Mouse (Mus musculus): Measurements from ENCODE around the gene Pus10.

Pus10 gene

DNA sequence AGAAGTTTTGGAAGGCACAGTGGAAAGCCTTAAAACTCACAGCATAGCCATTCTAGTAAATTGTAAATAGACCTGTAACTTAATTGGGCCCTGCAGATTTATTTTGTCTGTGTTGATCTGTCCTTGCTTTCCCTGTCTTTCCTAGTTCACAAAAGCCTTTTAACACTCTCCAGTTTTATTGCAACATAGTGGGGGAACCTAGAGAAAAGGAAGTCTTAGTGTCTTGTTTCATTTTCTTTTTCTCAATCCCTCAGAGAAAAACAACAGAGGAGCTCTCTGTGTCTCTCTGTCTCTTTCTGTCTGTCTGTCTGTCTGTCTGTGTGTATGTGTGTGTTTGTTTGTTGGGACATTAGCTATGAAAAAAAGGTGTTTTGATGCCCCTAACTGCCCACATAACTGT is 30.4 kb downstream of the Pus10 start:
- DNase-seq (ENCODE audit: low spot score), result no peak

DNA sequence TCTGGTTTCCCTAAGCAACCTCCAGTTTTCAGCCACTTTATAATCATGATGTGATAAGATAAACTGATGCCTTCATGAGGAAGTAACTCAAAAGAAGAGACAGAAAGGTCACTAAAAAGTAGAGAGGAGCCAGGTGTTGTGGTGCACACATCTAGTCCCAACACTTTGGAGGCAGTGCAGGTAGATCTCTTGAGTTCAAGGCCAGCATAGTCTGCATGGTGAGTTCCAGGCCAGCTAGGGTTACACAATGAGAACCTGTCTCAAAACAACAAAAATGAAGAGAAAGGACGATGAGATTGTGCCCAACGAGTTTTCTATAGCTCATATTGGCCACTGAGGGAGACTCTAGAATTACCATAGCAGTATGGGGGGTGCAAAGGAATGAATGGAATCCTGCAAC is 33.1 kb downstream of the Pus10 start:
- no peak for DNase-seq (ENCODE audit: low spot score)

DNA sequence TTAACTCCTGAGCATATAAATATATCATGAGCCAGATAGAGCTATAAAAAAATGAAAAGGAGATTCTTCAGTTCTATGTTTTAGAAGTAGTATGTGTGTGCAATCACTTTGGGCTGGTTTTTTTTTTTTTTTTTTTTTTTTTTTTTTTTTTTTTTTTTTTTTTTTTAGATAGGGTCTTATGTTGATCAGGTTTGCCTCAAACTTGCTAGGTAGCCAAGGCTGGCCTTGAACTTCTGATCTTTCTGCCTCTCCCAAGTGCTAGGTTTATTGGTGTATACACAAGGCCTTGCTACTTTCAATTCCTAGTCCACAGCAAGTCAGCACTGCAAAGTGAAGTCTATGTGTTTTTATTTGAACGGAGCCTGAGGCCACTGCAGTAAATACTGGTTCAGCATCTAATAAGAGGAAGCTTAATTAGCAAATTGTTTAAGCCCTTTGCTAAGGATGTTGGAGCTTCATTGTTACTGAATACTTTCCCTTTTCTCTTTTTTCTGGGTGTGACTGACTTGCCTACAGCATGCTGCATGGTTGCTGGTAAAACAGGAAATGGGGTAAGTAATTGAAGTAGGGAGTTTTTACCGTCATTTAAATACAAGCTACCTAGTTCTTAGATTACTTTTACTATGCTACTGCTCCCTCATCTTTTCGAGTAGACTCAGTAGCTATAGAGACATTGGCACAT is 34.1 kb downstream of the Pus10 start:
- no peak for DNase-seq (ENCODE audit: low spot score)

DNA sequence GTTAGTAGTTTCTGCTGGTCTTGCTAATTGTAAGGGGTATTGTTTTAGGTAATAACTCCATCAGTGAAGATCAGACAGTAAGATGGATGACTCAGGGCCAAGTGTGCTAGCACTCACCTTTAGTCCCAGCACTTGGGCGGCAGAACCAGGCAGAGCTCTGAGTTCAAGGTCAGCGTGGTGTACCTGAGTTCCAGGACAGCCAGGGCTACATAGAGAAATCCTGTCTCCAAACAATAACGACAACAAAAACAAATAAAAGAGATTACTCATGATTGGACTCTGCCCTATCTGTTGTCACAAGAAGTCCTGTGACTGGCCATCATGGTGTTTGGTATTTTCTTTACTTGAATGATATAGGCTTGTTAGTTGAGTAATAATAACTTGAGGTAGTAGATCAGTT is 36.4 kb downstream of the Pus10 start:
- no peak for DNase-seq (ENCODE audit: low spot score)

DNA sequence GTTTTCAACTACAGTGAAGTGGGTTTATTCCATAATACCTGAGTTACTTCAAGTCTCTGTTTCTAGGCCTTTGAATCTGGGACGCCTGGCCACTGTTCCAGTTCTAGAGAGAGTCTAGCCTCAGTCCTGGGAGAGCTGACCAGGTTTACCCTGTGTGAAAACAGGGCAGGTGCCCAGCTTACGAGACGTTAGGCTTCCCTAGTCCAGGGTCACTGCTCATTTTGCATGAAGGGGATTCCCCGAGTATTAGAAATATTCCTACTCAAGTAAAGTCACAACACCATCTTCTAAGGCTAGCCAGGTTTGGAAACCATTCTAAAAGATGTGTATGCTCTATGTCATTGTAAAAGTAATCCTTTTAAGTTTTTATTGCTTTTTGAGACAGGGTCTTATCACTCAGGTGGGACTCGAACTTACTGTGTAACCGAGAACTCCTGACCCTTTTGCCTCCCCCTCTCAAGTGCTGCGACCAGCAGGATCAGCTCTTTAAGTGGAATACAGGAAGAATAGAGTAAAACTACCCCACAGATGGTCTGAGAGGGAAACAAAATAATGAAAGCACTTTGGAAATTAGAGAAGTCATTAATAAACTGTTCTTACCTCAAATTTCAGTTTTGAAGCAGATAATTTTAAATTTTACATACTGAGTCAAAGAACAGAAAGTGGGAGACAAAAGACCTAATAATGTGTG is 39.3 kb downstream of the Pus10 start:
- DNase-seq (ENCODE audit: low spot score), result no peak

DNA sequence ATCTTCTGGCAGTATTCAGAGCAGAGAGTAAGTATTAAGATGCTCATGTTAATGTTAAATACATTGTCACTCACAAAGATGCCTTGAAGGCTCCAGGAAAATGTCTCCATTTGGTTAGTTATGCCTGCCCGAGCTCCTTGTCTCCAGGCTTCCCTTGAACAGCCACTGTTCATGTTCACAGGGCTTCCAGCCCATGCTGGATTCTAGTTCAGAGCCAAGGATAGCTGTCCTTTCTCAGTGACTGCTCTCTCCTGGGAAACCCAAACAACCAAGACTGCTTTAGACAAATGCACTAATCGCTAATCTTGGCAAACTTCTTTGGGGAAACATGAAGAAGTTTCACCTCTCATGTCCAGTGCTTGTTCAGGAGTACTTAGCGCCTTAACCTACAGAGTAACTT is 46.8 kb downstream of the Pus10 start:
- no peak for DNase-seq (ENCODE audit: low spot score)

DNA sequence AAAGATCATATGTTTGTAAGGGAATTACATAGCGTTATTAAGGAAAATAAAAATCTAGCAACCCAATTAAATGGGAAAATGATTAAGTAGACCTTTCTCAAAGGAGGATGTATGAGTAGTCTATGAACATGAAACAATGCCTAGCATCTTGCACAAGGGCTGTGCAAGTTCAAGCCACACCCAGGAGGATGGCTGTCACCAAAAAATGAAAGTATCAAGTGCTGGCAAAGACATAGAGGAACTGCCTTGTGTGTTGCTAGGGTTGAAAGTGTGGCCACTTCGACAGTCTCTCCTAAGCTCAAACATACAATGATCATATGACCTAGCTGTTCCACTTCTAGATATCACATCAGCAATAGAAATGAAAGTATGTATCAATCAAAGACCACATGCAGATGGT is 53.4 kb downstream of the Pus10 start:
- no peak for DNase-seq (ENCODE audit: low spot score)

DNA sequence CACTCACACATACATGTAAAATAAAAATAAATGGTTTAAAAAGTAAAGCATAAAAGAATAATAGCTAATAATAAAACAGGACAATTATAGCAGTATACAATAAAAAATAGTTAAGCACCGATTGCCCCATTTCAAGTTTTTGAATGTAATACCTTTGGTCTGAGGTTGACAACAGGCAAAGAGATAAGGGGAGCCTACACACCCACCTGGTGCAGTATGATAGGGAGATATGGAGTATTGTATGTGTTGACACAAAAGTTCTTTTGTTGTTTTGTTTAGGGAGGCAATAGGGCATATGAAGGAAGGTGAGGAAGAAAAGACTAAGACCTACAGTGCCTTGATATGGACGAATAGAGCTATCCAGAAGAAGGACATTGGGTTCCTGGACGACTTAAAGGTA is 54.4 kb downstream of the Pus10 start:
- no peak for DNase-seq (ENCODE audit: low spot score)

DNA sequence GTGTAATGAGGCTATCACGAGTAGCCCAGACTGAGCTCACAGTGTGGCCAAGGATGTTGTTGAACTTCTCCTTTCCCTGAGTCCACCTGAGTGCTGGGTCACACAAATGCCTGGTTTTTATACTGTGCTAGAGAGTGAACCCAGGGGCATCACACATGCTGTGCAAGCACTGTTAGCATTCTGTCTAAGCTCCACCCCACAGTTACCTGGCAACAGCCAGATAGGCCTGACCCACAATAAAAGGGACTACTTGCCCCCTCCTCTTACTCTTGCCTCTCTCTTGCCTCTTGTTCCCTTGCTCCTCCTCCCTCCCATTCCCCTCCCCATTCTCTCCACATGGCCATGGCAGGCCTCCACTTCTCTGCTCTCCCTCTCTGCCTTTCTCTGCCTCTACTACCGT is 56.9 kb downstream of the Pus10 start:
- DNase-seq (ENCODE audit: low spot score), result no peak

DNA sequence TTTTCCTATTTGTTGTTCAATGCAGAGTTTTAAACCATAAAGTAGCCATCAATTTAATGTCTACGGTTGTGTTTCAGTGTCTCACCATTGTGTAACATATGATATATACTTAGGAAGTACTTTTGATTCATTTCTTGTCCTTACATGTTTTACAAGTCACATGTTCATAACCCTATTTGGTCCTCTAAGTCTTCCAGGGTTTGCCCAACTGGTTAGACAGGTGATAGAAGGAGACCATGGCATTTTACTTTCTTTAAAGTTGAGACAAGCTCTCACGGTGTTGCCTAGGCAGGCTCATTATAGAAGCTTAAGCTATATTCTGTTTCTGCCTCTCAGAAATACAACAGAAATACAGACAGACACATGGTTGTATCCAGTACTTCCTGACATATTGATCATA is 60.4 kb downstream of the Pus10 start:
- no peak for DNase-seq (ENCODE audit: low spot score)

DNA sequence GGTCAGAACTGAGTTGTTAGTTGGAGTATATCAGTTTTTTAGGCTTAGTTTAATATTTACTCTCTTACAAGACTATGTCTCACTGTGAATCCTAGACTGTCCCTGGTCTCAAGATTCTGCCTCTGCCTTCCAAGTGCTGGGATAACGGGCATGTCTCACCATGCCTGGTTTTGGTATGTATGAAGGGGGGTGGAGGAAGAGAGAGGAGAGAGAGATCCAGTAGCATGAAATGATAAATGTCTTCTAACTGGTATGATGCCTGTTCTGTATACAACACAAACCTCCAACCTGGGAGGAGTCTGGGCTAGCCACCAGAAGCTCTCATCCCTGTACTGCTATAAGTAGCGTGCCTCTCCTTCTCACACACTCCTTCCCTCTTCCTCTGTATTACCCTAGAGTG is 61.0 kb downstream of the Pus10 start:
- DNase-seq (ENCODE audit: low spot score), result no peak

DNA sequence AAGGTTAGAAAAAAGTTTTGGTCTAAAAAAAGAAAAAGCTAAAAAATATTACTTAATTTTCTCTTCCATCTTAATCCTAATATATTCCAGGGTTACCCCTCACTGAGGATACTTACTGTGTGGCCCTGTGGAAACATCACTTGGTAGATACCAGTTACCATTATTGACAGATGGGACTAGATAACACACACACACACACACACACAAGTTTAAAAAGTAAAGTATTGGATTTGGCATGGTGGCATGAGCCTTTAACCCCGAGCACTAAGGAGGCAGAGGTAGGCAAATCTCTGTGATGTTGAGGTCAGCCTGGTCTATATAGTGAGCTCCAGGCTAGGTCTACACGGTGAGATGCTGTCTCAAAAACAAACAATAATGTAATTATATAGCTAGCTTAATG is 62.7 kb downstream of the Pus10 start:
- no peak for DNase-seq (ENCODE audit: low spot score)

DNA sequence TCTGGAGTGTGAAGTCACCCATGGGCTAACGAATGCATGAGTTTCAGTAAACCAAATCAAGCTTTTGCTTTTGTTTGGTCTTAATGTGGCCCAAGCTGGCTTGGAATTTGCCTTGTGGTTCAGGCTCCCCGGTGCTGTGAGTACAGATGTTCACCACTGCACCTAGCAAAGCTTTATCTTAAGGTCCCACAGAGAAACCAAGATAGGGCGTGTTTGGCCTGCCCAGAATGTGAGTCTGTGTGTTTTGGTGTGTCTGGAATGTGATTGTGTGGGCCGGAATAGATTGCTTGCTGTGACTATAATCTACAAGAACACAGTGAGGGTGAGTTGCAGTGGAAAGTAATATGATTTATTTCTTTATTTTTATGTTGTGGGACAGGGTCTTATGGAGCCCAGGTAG is 64.6 kb downstream of the Pus10 start:
- no peak for DNase-seq (ENCODE audit: low spot score)

DNA sequence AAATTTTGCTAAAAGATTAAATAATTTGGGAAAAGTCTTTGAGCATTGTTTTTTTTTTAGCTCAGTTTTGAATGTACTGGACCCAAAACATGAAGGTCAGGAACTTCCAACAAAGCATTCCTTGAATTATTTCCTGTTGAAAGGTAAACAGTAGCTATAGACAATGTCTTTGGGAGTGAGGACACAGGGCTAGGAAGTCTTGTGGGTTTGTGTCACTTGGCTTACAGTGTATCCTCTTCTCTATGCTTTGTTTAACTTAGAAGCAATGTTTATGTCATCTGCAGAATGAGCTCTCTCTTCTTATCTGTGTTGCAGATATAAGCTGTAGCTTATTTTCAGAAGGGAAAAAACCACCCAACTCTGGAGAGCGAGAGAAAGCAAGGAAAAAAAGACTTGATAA is 67.4 kb downstream of the Pus10 start:
- DNase-seq (ENCODE audit: low spot score), result no peak

DNA sequence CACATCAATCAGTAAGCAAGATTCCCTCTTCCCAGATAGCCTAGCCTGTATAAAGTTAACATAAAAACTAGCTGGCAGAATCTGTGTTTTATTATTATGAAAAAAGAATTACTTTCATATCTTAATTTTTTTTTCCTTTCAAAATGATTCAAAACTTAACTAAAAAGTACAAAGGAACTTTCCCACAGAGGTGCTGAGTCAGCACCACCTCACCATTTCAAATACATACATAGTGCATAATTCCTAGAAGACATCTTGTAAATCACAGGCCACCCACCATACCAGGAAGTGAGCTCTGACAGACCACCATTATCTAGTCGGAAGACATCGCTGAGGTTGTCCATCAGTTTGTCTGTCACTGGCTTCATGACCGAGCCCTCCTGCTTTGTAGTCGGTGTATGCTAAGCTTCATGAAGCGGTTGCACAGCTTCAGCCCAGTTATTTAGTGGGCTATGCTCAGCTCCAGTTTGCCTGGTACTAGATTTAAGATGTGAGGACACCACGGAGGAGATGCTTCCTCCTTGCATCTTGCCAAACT is 69.3 kb downstream of the Pus10 start:
- DNase-seq (ENCODE audit: low spot score), result no peak

DNA sequence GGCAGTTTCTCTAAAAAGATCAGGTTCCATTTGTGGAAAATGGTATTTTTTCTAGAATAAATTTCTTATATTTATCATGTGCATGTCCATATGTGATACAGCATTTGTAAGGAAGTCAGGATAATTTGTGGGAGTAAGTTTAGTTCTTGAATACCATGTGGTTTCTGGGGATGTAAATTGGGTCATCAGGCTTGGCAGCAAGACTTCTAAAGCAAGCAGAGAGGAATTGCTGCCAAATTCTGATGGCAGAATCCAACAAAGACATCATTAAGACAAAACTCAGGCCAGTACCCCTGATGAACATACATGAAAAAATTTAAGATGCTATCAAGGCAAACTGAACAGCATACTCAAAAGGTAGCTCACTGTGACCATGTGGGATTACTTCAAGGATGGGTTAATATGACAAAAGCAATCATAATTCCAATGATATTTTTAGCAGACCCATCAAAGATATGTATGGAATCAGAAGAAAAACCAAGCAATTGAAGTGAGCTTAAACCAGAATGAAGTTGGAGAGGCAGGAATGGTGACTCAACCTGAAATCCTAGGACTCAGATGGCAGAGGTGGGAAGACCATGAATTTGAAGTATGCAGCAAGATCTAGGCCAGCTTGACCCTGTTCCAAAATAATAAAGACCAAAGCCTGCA is 70.5 kb downstream of the Pus10 start:
- no peak for DNase-seq (ENCODE audit: low spot score)

DNA sequence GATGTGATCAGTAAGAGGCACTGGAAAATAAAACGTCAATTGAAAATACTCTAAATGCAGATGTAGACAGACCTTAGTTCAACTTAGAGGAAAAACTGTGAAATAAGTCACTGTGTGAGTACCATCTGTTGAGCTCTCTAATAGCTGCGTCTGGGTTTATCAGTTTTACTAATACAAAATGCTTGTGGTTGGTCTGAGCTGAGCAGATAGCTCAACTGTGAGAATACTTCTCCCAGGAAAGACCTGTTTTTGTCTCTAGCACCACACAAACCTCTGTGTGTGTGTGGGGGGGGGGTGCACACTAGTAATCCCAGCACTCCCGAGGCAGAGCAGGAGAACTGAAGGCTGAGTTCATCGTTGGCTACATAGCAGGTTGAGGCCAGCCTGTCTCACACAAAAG is 75.4 kb downstream of the Pus10 start:
- DNase-seq (ENCODE audit: low spot score), result no peak

DNA sequence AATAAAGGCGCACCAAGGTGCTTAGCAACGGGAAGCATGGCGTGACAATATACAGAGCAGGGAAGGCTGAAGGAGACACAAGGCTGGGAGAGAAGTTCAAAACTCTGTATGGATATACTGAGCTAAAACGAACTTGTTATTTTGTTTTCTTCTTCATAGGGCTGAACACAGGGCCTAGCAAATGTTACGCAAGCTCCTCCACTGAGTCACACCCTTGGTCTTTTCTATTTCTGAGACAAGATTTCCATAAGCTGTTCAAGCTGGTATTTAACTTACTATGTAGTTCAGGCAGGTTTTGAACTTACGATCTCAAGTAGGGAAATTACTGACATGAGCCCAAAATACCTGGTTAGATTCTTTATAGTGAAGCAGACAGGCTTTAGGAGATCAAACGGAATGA is 75.9 kb downstream of the Pus10 start:
- no peak for DNase-seq (ENCODE audit: low spot score)

DNA sequence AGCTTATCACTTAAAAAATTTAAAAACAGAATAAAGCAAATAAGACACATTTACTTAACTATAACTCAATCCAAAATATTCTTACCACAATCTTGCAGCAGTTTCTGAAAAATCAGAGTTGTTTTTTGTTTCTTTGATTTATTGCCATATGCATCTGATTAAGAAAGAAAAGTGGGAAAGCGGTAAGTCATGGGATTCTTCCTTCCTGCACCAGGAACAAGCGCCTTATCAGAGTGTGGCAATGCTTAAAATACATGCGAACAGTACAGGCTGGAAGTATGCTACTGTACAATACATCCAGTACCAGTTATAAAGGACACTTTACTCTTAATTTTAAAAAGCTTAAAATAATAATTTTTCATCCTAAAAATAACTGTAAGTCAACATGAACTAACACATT is 78.9 kb downstream of the Pus10 start:
- no peak for DNase-seq (ENCODE audit: low spot score)

DNA sequence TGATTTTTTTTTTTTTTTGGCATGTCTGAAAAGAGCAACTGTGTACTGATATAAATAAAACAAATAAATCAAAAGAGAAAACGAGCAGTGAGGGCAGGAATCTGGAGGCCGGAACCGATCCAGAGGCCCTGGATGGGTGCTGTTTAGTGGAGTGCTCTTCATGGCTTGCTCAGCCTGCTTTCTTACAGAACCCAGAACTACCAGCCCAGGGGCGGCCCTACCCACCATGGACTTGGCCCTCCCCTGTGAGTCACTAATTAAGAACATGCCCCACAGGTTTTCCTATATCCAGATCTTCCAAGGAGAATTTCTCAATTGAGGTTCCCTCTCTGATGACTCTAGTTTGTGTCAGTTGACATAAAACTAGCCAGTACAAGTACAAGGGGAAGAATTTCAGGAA is 80.6 kb downstream of the Pus10 start:
- no peak for DNase-seq (ENCODE audit: low spot score)

DNA sequence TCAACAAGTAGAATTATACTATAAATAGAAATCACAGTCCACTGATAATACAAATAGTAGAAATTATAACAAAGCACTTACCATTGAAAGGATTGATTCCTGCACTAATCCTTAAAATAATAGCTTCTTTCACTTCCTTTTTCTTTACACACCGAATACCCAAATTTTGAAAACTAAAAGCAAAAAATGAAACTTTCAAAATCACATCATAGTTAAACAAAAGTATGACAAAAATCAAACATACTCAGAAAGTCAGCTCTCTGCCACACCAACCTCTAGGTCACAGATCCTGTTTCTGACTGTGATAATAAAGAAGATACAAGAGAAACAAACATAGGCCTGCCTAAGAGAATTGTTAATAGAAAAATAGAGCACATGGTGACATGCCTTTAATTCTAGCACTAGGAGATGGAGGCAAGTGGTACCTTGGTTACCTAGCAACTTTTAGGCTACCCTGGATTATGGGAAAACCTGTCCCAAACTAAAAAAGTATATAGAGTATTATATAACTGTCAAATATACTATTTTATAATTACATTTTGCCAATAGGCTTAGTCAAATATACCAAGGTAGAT is 87.7 kb downstream of the Pus10 start:
- no peak for DNase-seq (ENCODE audit: low spot score)

DNA sequence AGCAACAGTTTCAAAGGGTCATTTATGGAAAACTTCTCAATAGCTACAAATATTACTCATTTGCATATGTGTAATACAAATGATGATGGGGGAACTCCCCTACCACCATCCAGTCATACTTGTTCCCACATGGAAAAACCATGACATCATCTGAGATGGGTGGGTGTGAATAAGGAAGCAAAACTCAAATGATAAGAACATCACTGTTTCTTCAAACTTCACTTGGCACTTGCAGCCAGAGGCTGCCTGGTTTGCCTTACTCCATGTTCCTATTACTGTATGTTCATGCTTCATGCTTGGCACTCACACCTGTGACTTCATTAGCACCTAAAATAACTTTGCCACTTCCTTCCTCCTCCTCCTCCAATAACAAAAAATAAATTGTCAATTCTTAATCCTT is 88.9 kb downstream of the Pus10 start:
- no peak for DNase-seq (ENCODE audit: low spot score)

DNA sequence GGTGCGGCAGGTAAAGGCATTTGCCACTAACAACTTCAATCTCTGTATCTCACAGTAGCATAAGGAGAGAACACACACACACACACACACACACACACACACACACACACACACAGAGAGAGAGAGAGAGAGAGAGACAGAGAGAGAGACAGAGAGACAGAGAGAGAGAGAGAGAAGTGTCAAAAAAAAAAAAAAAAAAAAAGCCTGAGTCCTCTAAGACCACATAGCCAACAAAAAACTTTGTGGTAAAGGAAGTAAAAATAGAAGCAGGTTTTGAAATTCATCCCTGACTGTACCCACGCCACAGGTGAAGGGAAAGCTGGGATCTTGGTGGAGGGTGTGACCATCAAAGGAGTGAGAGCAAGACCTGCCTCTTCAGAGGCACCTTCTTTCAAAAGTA is 92.7 kb downstream of the Pus10 start:
- no peak for DNase-seq (ENCODE audit: low spot score)
